In genomic region chr7:109841618-109842418, GRCm38 (mm10) we compare ENCODE assay signal across 8 mouse cellular contexts. TPM values are rescaled to one million over a fixed set of nuclear protein-coding genes. Genes with fewer than 3 reads are reported as not detected.
DNase-seq lines count a peak whose midpoint lies in the region; ATAC-seq lines count a peak whose summit lies in the region.

No protein-coding gene starts in this region.

- no peak overlapping the region for H3K4me2 ChIP-seq in hindbrain, embryonic 14.5 days (replicated peaks)
- no peak overlapping the region for H3K4me2 ChIP-seq in neural tube, embryonic 14.5 days (ENCODE audit: low read depth, low read length)

- H3K4me1 ChIP-seq in hindbrain, embryonic 14.5 days (replicated peaks; ENCODE audit: control insufficient read depth, insufficient read depth, low read length): no peaks in the 10 kb centered on the region
- no peaks in the 10 kb centered on the region for H3K4me1 ChIP-seq in neural tube, embryonic 14.5 days (ENCODE audit: control insufficient read depth, insufficient read depth, low read length)

- H3K27me3 ChIP-seq in hindbrain, embryonic 14.5 days (ENCODE audit: control insufficient read depth, insufficient read depth, low read length): no peaks in the 10 kb centered on the region
- no peaks in the 10 kb centered on the region for H3K27me3 ChIP-seq in neural tube, embryonic 14.5 days (ENCODE audit: control insufficient read depth, insufficient read depth, low read length)

- no peak overlapping the region for H3K9ac ChIP-seq in hindbrain, embryonic 14.5 days
- no peak overlapping the region for H3K9ac ChIP-seq in neural tube, embryonic 14.5 days (replicated peaks; ENCODE audit: low read depth, low read length)

- ATAC-seq in hindbrain, embryonic 14.5 days (ENCODE audit: low FRiP score): peak; percentile 92
- peak; percentile 85 for ATAC-seq in neural tube, embryonic 14.5 days (ENCODE audit: low read depth)
- no peak for ATAC-seq in monocyte, adult 5-6 weeks (replicated peaks; ENCODE audit: insufficient number of reproducible peaks, low FRiP score, low TSS enrichment, poor library complexity, severe bottlenecking)

- no peaks in the 10 kb centered on the region for H3K36me3 ChIP-seq in hindbrain, embryonic 14.5 days (replicated peaks; ENCODE audit: control insufficient read depth, insufficient read depth)
- no peaks in the 10 kb centered on the region for H3K36me3 ChIP-seq in neural tube, embryonic 14.5 days (ENCODE audit: control insufficient read depth, insufficient read depth, low read length)

- peak; percentile 70 for DNase-seq in lung, postnatal 10 days
- DNase-seq in lung, adult 18-20 months: no peak
- DNase-seq in cerebellum, postnatal 25 days: peak; percentile 51 to 69
- DNase-seq in hindbrain, embryonic 14.5 days (ENCODE audit: low spot score): peak; percentile 76
- no peak for DNase-seq in urinary bladder, postnatal 10 days (ENCODE audit: low spot score)
- DNase-seq in yolk sac, embryonic 10.5 days (ENCODE audit: low spot score): no peak

- H3K27ac ChIP-seq in hindbrain, embryonic 14.5 days: no peak overlapping the region; the same call in 1 of the 2 replicates
- no peak overlapping the region for H3K27ac ChIP-seq in neural tube, embryonic 14.5 days (ENCODE audit: low read depth, low read length)

- H3K9me3 ChIP-seq in hindbrain, embryonic 14.5 days (ENCODE audit: control insufficient read depth, low read length): no peaks in the 10 kb centered on the region
- no peaks in the 10 kb centered on the region for H3K9me3 ChIP-seq in neural tube, embryonic 14.5 days (ENCODE audit: control insufficient read depth, low read length)

- WGBS in hindbrain, embryonic 14.5 days: 76% methylated on average over 13 of the region's 13 CpGs
- 77% methylated on average over 13 of the region's 13 CpGs for WGBS in neural tube, embryonic 14.5 days

- H3K4me3 ChIP-seq in hindbrain, embryonic 14.5 days (replicated peaks; ENCODE audit: low read length): no peak overlapping the region
- H3K4me3 ChIP-seq in neural tube, embryonic 14.5 days (ENCODE audit: low read depth, low read length): no peak overlapping the region

RNA-seq across cellular contexts. Expression of gene Scube2, which starts 23.7 kb away (rescaled TPM):
- 1.7 and 2.1 TPM in 2 replicates for polyA plus RNA-seq in hindbrain, embryonic 14.5 days (2014; fragmentation: Nextera tagmentation; extraction: Ambion mirVana)
- polyA plus RNA-seq in neural tube, embryonic 14.5 days (2014; fragmentation: Nextera tagmentation; extraction: Ambion mirVana): 3.3 and 3.5 TPM in 2 replicates
- not detected in 3 replicates for total RNA-seq in monocyte, adult 5-6 weeks (2017)

RNA-seq across cellular contexts. Expression of gene Nrip3, which starts 60.0 kb away (rescaled TPM):
- 12.6 and 14.1 TPM in 2 replicates for polyA plus RNA-seq in hindbrain, embryonic 14.5 days (2014; fragmentation: Nextera tagmentation; extraction: Ambion mirVana)
- polyA plus RNA-seq in neural tube, embryonic 14.5 days (2014; fragmentation: Nextera tagmentation; extraction: Ambion mirVana): 12.0 and 17.0 TPM in 2 replicates
- not detected in 3 replicates for total RNA-seq in monocyte, adult 5-6 weeks (2017)

Comparison
In these comparisons a context has a peak if more than half of its experiments do, and no peak if none do; other contexts are left out.
1. DNase-seq: peak in lung, postnatal 10 days (single experiment), cerebellum, postnatal 25 days (2 of 2) and hindbrain, embryonic 14.5 days (single experiment); none in lung, adult 18-20 months (0 of 2), urinary bladder, postnatal 10 days (single experiment) and yolk sac, embryonic 10.5 days (single experiment).